Mouse (Mus musculus): ENCODE measurements around the gene Prlr. TPM values are rescaled to one million over a fixed set of nuclear protein-coding genes. Genes with fewer than 3 reads are reported as not detected.

Prlr gene
- polyA plus RNA-seq, 1 experiment from 2014 or later = 1.2 TPM

- no peak overlapping the region for H3K27ac ChIP-seq (replicated peaks)
- no peaks in the 10 kb centered on the region for H3K9me3 ChIP-seq
- H3K9ac ChIP-seq = no peak overlapping the region
- no peak overlapping the region for H3K4me2 ChIP-seq
- no peaks in the 10 kb centered on the region for H3K27me3 ChIP-seq (replicated peaks)
- 75% methylated on average over 5 of the region's 5 CpGs for WGBS
- H3K4me1 ChIP-seq = no peaks in the 10 kb centered on the region
- no peaks in the 10 kb centered on the region for H3K36me3 ChIP-seq
- no peak for ATAC-seq (ENCODE audit: extremely low read depth, insufficient number of reproducible peaks, low FRiP score, low TSS enrichment)
- H3K4me3 ChIP-seq = no peak overlapping the region
These were observed 24.0 kb downstream of the Prlr start for GRCm38 (mm10) chr15:10200991-10201390.

- 81% methylated on average over 7 of the region's 7 CpGs for WGBS
- no peak for ATAC-seq (ENCODE audit: extremely low read depth, insufficient number of reproducible peaks, low FRiP score, low TSS enrichment)
- no peaks in the 10 kb centered on the region for H3K36me3 ChIP-seq
- no peak overlapping the region for H3K27ac ChIP-seq (replicated peaks)
- H3K9ac ChIP-seq = no peak overlapping the region
- no peaks in the 10 kb centered on the region for H3K27me3 ChIP-seq (replicated peaks)
- no peaks in the 10 kb centered on the region for H3K4me1 ChIP-seq
- no peak overlapping the region for H3K4me2 ChIP-seq
- H3K9me3 ChIP-seq = no peaks in the 10 kb centered on the region
- no peak overlapping the region for H3K4me3 ChIP-seq
These were observed 25.7 kb downstream of the Prlr start for GRCm38 (mm10) chr15:10202504-10203302.

GRCm38 (mm10) chr15:10210261-10210770 is 33.3 kb downstream of the Prlr start:
- ATAC-seq (ENCODE audit: extremely low read depth, insufficient number of reproducible peaks, low FRiP score, low TSS enrichment) = no peak
- no peak overlapping the region for H3K9ac ChIP-seq
- WGBS = 29% methylated on average over 4 of the region's 4 CpGs
- no peaks in the 10 kb centered on the region for H3K36me3 ChIP-seq
- no peak overlapping the region for H3K4me2 ChIP-seq
- no peaks in the 10 kb centered on the region for H3K27me3 ChIP-seq (replicated peaks)
- H3K9me3 ChIP-seq = no peaks in the 10 kb centered on the region
- peaks cover 7% of the 10 kb centered on the region for H3K4me1 ChIP-seq
- H3K27ac ChIP-seq (replicated peaks) = no peak overlapping the region
- H3K4me3 ChIP-seq = no peak overlapping the region

GRCm38 (mm10) chr15:10211992-10212391 is 35.0 kb downstream of the Prlr start:
- H3K4me3 ChIP-seq = no peak overlapping the region
- H3K9ac ChIP-seq = no peak overlapping the region
- peaks cover 7% of the 10 kb centered on the region for H3K4me1 ChIP-seq
- H3K27ac ChIP-seq (replicated peaks) = no peak overlapping the region
- ATAC-seq (ENCODE audit: extremely low read depth, insufficient number of reproducible peaks, low FRiP score, low TSS enrichment) = no peak
- no peaks in the 10 kb centered on the region for H3K27me3 ChIP-seq (replicated peaks)
- H3K36me3 ChIP-seq = no peaks in the 10 kb centered on the region
- H3K4me2 ChIP-seq = no peak overlapping the region
- H3K9me3 ChIP-seq = no peaks in the 10 kb centered on the region

GRCm38 (mm10) chr15:10213213-10213612 is 36.2 kb downstream of the Prlr start:
- 82% methylated on average over 6 of the region's 6 CpGs for WGBS
- Histone ChIP-seq H3K4me3 (no peak overlapping the region), H3K27ac (replicated peaks) (no peak overlapping the region), H3K27me3 (replicated peaks) (no peaks in the 10 kb centered on the region), H3K36me3 (no peaks in the 10 kb centered on the region), H3K9ac (no peak overlapping the region), H3K4me2 (no peak overlapping the region), H3K4me1 (peaks cover 7% of the 10 kb centered on the region), H3K9me3 (no peaks in the 10 kb centered on the region)
- ATAC-seq (ENCODE audit: extremely low read depth, insufficient number of reproducible peaks, low FRiP score, low TSS enrichment) = no peak

GRCm38 (mm10) chr15:10213710-10214109 is 36.7 kb downstream of the Prlr start:
- Histone ChIP-seq H3K9me3 (no peaks in the 10 kb centered on the region), H3K36me3 (no peaks in the 10 kb centered on the region), H3K27me3 (replicated peaks) (no peaks in the 10 kb centered on the region), H3K4me2 (no peak overlapping the region), H3K9ac (no peak overlapping the region), H3K27ac (replicated peaks) (no peak overlapping the region), H3K4me1 (peaks cover 7% of the 10 kb centered on the region), H3K4me3 (no peak overlapping the region)
- WGBS = 42% methylated on average over 3 of the region's 3 CpGs
- ATAC-seq (ENCODE audit: extremely low read depth, insufficient number of reproducible peaks, low FRiP score, low TSS enrichment) = no peak

- H3K4me1 ChIP-seq = peaks cover 2% of the 10 kb centered on the region
- H3K4me3 ChIP-seq = no peak overlapping the region
- no peak for ATAC-seq (ENCODE audit: extremely low read depth, insufficient number of reproducible peaks, low FRiP score, low TSS enrichment)
- no peaks in the 10 kb centered on the region for H3K27me3 ChIP-seq (replicated peaks)
- no peak overlapping the region for H3K27ac ChIP-seq (replicated peaks)
- no peak overlapping the region for H3K9ac ChIP-seq
- H3K36me3 ChIP-seq = no peaks in the 10 kb centered on the region
- WGBS = 69% methylated on average over 8 of the region's 8 CpGs
- no peak overlapping the region for H3K4me2 ChIP-seq
- no peaks in the 10 kb centered on the region for H3K9me3 ChIP-seq
These were observed 38.7 kb downstream of the Prlr start for GRCm38 (mm10) chr15:10215719-10216118.

GRCm38 (mm10) chr15:10216189-10216588 is 39.2 kb downstream of the Prlr start:
- Histone ChIP-seq H3K27me3 (replicated peaks) (no peaks in the 10 kb centered on the region), H3K9ac (no peak overlapping the region), H3K4me2 (no peak overlapping the region), H3K4me1 (no peaks in the 10 kb centered on the region), H3K4me3 (no peak overlapping the region), H3K36me3 (no peaks in the 10 kb centered on the region), H3K27ac (replicated peaks) (no peak overlapping the region), H3K9me3 (no peaks in the 10 kb centered on the region)
- 80% methylated on average over 4 of the region's 4 CpGs for WGBS
- ATAC-seq (ENCODE audit: extremely low read depth, insufficient number of reproducible peaks, low FRiP score, low TSS enrichment) = no peak

- Histone ChIP-seq H3K36me3 (no peaks in the 10 kb centered on the region), H3K4me2 (no peak overlapping the region), H3K27ac (replicated peaks) (no peak overlapping the region), H3K4me3 (no peak overlapping the region), H3K9me3 (no peaks in the 10 kb centered on the region), H3K4me1 (no peaks in the 10 kb centered on the region), H3K9ac (no peak overlapping the region), H3K27me3 (replicated peaks) (no peaks in the 10 kb centered on the region)
- 64% methylated on average over 4 of the region's 4 CpGs for WGBS
- ATAC-seq (ENCODE audit: extremely low read depth, insufficient number of reproducible peaks, low FRiP score, low TSS enrichment) = no peak
These were observed 46.6 kb downstream of the Prlr start for GRCm38 (mm10) chr15:10223614-10224155.

- no peaks in the 10 kb centered on the region for H3K27me3 ChIP-seq (replicated peaks)
- H3K4me3 ChIP-seq = no peak overlapping the region
- H3K9me3 ChIP-seq = no peaks in the 10 kb centered on the region
- WGBS = 76% methylated on average over 4 of the region's 4 CpGs
- ATAC-seq (ENCODE audit: extremely low read depth, insufficient number of reproducible peaks, low FRiP score, low TSS enrichment) = no peak
- H3K36me3 ChIP-seq = no peaks in the 10 kb centered on the region
- H3K4me2 ChIP-seq = no peak overlapping the region
- H3K27ac ChIP-seq (replicated peaks) = no peak overlapping the region
- no peak overlapping the region for H3K9ac ChIP-seq
- no peaks in the 10 kb centered on the region for H3K4me1 ChIP-seq
These were observed 48.7 kb downstream of the Prlr start for GRCm38 (mm10) chr15:10225701-10226100.

GRCm38 (mm10) chr15:10228636-10229035 is 51.6 kb downstream of the Prlr start:
- H3K4me2 ChIP-seq = no peak overlapping the region
- no peak for ATAC-seq (ENCODE audit: extremely low read depth, insufficient number of reproducible peaks, low FRiP score, low TSS enrichment)
- H3K4me3 ChIP-seq = no peak overlapping the region
- H3K9ac ChIP-seq = no peak overlapping the region
- H3K27ac ChIP-seq (replicated peaks) = no peak overlapping the region
- H3K4me1 ChIP-seq = no peaks in the 10 kb centered on the region
- no peaks in the 10 kb centered on the region for H3K9me3 ChIP-seq
- WGBS = 53% methylated on average over 2 of the region's 2 CpGs
- no peaks in the 10 kb centered on the region for H3K36me3 ChIP-seq
- no peaks in the 10 kb centered on the region for H3K27me3 ChIP-seq (replicated peaks)

GRCm38 (mm10) chr15:10235977-10236376 is 58.9 kb downstream of the Prlr start:
- Histone ChIP-seq H3K36me3 (no peaks in the 10 kb centered on the region), H3K9ac (no peak overlapping the region), H3K9me3 (no peaks in the 10 kb centered on the region), H3K27ac (replicated peaks) (no peak overlapping the region), H3K4me1 (no peaks in the 10 kb centered on the region), H3K4me2 (no peak overlapping the region), H3K4me3 (no peak overlapping the region), H3K27me3 (replicated peaks) (no peaks in the 10 kb centered on the region)
- WGBS = 72% methylated on average over 5 of the region's 5 CpGs
- ATAC-seq (ENCODE audit: extremely low read depth, insufficient number of reproducible peaks, low FRiP score, low TSS enrichment) = no peak

Data from heart, embryonic 13.5 days (tissue).